Mouse (Mus musculus) gastrocnemius, adult 2 months (tissue): ENCODE data around the gene Rps6kb1. TPM values are rescaled to one million over a fixed set of nuclear protein-coding genes. Genes with fewer than 3 reads are reported as not detected.

ENCODE experiments used
- DNase-seq: peaks from one replicate; pipeline ENCODE4 v3.0.0; 2022
- H3K27ac ChIP-seq: fragments of 200-600 bp; 2 replicates; pipeline ENCODE4 v1.8.1; 2022; ENCODE audit warnings: mild to moderate bottlenecking
- H3K4me3 ChIP-seq: fragments of 200-600 bp; 2 replicates; pipeline ENCODE4 v1.8.1; 2022; ENCODE audit warnings: mild to moderate bottlenecking, moderate library complexity
- CTCF ChIP-seq: fragments of 200-600 bp; IDR thresholded peaks from 2 replicates; pipeline ENCODE4 v1.8.1; 2022; ENCODE audit warnings: antibody characterized with exemption, mild to moderate bottlenecking, moderate library complexity
- intact Hi-C: fragments of 180-260 bp; cut with DNase I; formaldehyde crosslinking; loops from one replicate; pipeline ENCODE4 v1.15.1; 2025
- total RNA-seq, 2 experiments: library from RNA; stranded (reverse); gene quantifications; 2 replicates each; pipeline ENCODE4 v1.2.3; 2021

Gene Rps6kb1
- total RNA-seq, 2 experiments from 2014 or later, result 21.1 to 22.3 TPM

GRCm38 (mm10) chr11:86516620-86517019 lies 28.0 kb downstream of the Rps6kb1 start:
- Histone ChIP-seq H3K4me3 (no peak overlapping the region), H3K27ac (no peak overlapping the region)
- no peak for DNase-seq
- no peak for TF ChIP-seq CTCF
- intact Hi-C loops, result no loop called here

GRCm38 (mm10) chr11:86507991-86508390 lies 36.6 kb downstream of the Rps6kb1 start:
- intact Hi-C loops, result no loop called here
- Histone ChIP-seq H3K27ac (no peak overlapping the region), H3K4me3 (no peak overlapping the region)
- no peak for DNase-seq
- TF ChIP-seq CTCF, result no peak

- intact Hi-C loops, result no loop called here
- no peak overlapping the region for H3K4me3 ChIP-seq
- no peak overlapping the region for H3K27ac ChIP-seq
- no peak for TF ChIP-seq CTCF
- no peak for DNase-seq
Measured at GRCm38 (mm10) chr11:86507334-86507733, 37.3 kb downstream of the Rps6kb1 start.

GRCm38 (mm10) chr11:86503121-86503520 lies 41.5 kb downstream of the Rps6kb1 start:
- intact Hi-C loops, result no loop called here
- no peak overlapping the region for H3K4me3 ChIP-seq
- no peak for TF ChIP-seq CTCF
- no peak overlapping the region for H3K27ac ChIP-seq
- no peak for DNase-seq

- no peak for DNase-seq
- intact Hi-C loops, result no loop called here
- H3K4me3 ChIP-seq, result no peak overlapping the region
- H3K27ac ChIP-seq, result no peak overlapping the region
- TF ChIP-seq CTCF, result no peak
Measured at GRCm38 (mm10) chr11:86500795-86501194, 43.8 kb downstream of the Rps6kb1 start.

GRCm38 (mm10) chr11:86497908-86498307 lies 46.7 kb downstream of the Rps6kb1 start:
- no peak overlapping the region for H3K27ac ChIP-seq
- no peak overlapping the region for H3K4me3 ChIP-seq
- DNase-seq, result no peak
- intact Hi-C loops, result loop anchor here (10.0 kb wide), 1 partner anchor 213 kb away; no protein-coding TSS in a partner anchor
- TF ChIP-seq CTCF, result peak; percentile 27; the same call in 1 of the 2 replicates

- DNase-seq, result no peak
- no peak for TF ChIP-seq CTCF
- Histone ChIP-seq H3K4me3 (no peak overlapping the region), H3K27ac (no peak overlapping the region)
- intact Hi-C loops, result loop anchor here (10.0 kb wide), 1 partner anchor 213 kb away; no protein-coding TSS in a partner anchor
Measured at GRCm38 (mm10) chr11:86497356-86497755, 47.2 kb downstream of the Rps6kb1 start.

- Histone ChIP-seq H3K4me3 (no peak overlapping the region), H3K27ac (no peak overlapping the region)
- no peak for DNase-seq
- no peak for TF ChIP-seq CTCF
- intact Hi-C loops, result loop anchor here (5.0 to 10.0 kb wide), 2 partner anchors 37 to 206 kb away; no protein-coding TSS in a partner anchor
Measured at GRCm38 (mm10) chr11:86490782-86491181, 53.8 kb downstream of the Rps6kb1 start.

- intact Hi-C loops, result no loop called here
- peak overlapping the region; percentile 96 for H3K27ac ChIP-seq
- DNase-seq, result peak; percentile 70
- TF ChIP-seq CTCF, result no peak
- peak overlapping the region; percentile 78 for H3K4me3 ChIP-seq
Measured at GRCm38 (mm10) chr11:86484910-86485510, 59.6 kb downstream of the Rps6kb1 start.

GRCm38 (mm10) chr11:86484101-86484868 lies 60.3 kb downstream of the Rps6kb1 start, which contains the start of gene Rnft1:
Gene Rnft1, plus strand, starts transcription at chr11:86484657.
- H3K4me3 ChIP-seq, result peak within 1 kb of the TSS; percentile 78
- H3K27ac ChIP-seq, result peak within 1 kb of the TSS; percentile 96
- TF ChIP-seq CTCF, result peak; percentile 31; the same call in 1 of the 2 replicates
- intact Hi-C loops, result no loop called here
- DNase-seq, result peak; percentile 100

GRCm38 (mm10) chr11:86473576-86473975 lies 71.0 kb downstream of the Rps6kb1 start:
- TF ChIP-seq CTCF, result no peak
- H3K4me3 ChIP-seq, result peak overlapping the region; percentile 66
- no peak for DNase-seq
- intact Hi-C loops, result no loop called here
- peak overlapping the region; percentile 85 for H3K27ac ChIP-seq

- intact Hi-C loops, result no loop called here
- peak; percentile 66 for DNase-seq
- peak overlapping the region; percentile 66 for H3K4me3 ChIP-seq
- no peak for TF ChIP-seq CTCF
- peak overlapping the region; percentile 85 for H3K27ac ChIP-seq
Measured at GRCm38 (mm10) chr11:86472771-86473171, 71.8 kb downstream of the Rps6kb1 start.

- H3K4me3 ChIP-seq, result no peak overlapping the region
- TF ChIP-seq CTCF, result no peak
- peak overlapping the region; percentile 85 for H3K27ac ChIP-seq
- intact Hi-C loops, result no loop called here
- no peak for DNase-seq
Measured at GRCm38 (mm10) chr11:86471785-86472184, 72.8 kb downstream of the Rps6kb1 start.
